Mouse (Mus musculus): ENCODE measurements around the gene Adamtsl4. TPM values are rescaled to one million over a fixed set of nuclear protein-coding genes. Genes with fewer than 3 reads are reported as not detected.
A peak's percentile ranks its signal among the peaks of the same experiment; 100 is the strongest.

Gene Adamtsl4
- total RNA-seq, 2 experiments from 2014 or later, result 7.0 to 7.9 TPM

- Histone ChIP-seq H3K27ac (peak overlapping the region; percentile 21), H3K4me3 (no peak overlapping the region)
- no peak for DNase-seq (ENCODE audit: low spot score in 2 of 2)
- TF ChIP-seq CTCF (conservative IDR thresholded peaks at IDR 0.05), result no peak
These were observed 36.1 kb downstream of the Adamtsl4 start for GRCm38 (mm10) chr3:95651391-95652203.

GRCm38 (mm10) chr3:95651033-95651373 is 36.7 kb downstream of the Adamtsl4 start:
- no peak for TF ChIP-seq CTCF (conservative IDR thresholded peaks at IDR 0.05)
- no peak for DNase-seq (ENCODE audit: low spot score in 2 of 2)
- H3K27ac ChIP-seq, result peak overlapping the region; percentile 21
- H3K4me3 ChIP-seq, result no peak overlapping the region

GRCm38 (mm10) chr3:95650276-95651032 is 37.3 kb downstream of the Adamtsl4 start:
- no peak for DNase-seq (ENCODE audit: low spot score in 2 of 2)
- Histone ChIP-seq H3K4me3 (no peak overlapping the region), H3K27ac (peak overlapping the region; percentile 21)
- no peak for TF ChIP-seq CTCF (conservative IDR thresholded peaks at IDR 0.05)

GRCm38 (mm10) chr3:95648016-95648415 is 39.7 kb downstream of the Adamtsl4 start:
- no peak for TF ChIP-seq CTCF (conservative IDR thresholded peaks at IDR 0.05)
- no peak overlapping the region for H3K4me3 ChIP-seq
- H3K27ac ChIP-seq, result no peak overlapping the region
- DNase-seq (ENCODE audit: low spot score in 2 of 2), result no peak

GRCm38 (mm10) chr3:95645313-95646235 is 42.1 kb downstream of the Adamtsl4 start:
- Histone ChIP-seq H3K4me3 (no peak overlapping the region), H3K27ac (peak overlapping the region; percentile 57; the same call in 1 of the 2 replicates)
- no peak for DNase-seq (ENCODE audit: low spot score in 2 of 2)
- TF ChIP-seq CTCF (conservative IDR thresholded peaks at IDR 0.05), result no peak

DNA sequence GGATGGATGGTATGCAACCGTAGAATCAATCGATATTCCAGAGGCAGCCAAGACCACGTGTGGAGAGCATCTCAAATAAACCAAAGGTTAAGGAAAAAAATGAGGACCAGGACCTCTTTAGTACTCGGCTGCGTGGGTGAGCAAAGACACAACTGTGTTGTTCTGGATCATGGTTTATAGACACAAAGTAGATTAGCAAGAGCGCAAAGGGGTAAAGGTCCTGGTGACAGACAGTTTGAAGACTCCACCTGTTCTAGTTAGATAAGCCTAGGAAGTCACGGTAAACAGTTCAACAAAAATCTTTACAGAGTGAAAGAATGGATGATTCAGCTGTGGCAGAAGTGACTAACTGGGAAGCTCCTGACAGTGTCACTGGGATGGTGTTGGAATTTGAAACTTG is 44.6 kb downstream of the Adamtsl4 start:
- Histone ChIP-seq H3K4me3 (no peak overlapping the region), H3K27ac (no peak overlapping the region)
- no peak for TF ChIP-seq CTCF (conservative IDR thresholded peaks at IDR 0.05)
- DNase-seq (ENCODE audit: low spot score in 2 of 2), result no peak

DNA sequence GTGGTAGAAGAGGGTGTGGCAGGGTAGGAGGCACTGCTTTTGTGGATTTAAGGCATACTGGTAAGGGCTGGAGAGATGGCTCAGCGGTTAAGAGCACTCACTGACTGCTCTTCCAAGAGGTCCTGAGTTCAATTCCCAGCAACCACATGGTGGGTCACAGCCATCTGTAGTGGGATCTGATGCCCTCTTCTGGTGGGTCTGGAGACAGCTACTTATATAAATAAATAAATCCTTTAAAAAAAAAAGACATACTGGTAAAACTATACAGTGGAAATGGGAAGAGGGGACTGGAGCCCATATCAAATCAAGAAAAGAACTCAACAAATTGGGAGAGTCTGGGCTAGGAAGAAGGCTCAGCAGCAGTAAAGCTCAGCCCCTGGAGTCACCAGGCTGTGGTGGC is 48.0 kb downstream of the Adamtsl4 start:
- TF ChIP-seq CTCF (conservative IDR thresholded peaks at IDR 0.05), result peak; percentile 60
- no peak overlapping the region for H3K27ac ChIP-seq
- no peak overlapping the region for H3K4me3 ChIP-seq
- no peak for DNase-seq (ENCODE audit: low spot score in 2 of 2)

DNA sequence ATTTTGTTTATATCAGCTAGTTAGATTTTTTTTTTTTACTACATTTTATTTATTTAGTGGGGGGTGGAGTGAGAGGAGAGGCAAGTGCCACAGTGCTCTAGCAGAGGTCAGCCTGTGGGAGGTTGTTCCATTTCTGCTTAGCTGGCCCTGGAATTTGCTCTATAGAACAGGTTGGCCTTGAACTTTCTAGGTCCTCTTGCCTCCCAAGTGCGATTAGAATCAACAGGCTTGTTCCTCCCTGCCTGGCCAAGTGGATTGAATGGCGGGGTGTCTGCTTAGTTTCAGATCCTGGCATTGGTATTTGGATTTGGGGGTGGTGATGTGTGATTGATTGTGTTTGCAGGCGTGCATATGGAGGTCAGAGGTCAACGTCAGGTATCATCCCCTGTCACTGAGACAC is 51.6 kb downstream of the Adamtsl4 start:
- Histone ChIP-seq H3K4me3 (no peak overlapping the region), H3K27ac (no peak overlapping the region)
- DNase-seq (ENCODE audit: low spot score in 2 of 2), result no peak
- no peak for TF ChIP-seq CTCF (conservative IDR thresholded peaks at IDR 0.05)

- H3K4me3 ChIP-seq, result no peak overlapping the region
- no peak for TF ChIP-seq CTCF (conservative IDR thresholded peaks at IDR 0.05)
- no peak overlapping the region for H3K27ac ChIP-seq
- DNase-seq (ENCODE audit: low spot score in 2 of 2), result no peak
These were observed 52.1 kb downstream of the Adamtsl4 start for GRCm38 (mm10) chr3:95635636-95636035.

DNA sequence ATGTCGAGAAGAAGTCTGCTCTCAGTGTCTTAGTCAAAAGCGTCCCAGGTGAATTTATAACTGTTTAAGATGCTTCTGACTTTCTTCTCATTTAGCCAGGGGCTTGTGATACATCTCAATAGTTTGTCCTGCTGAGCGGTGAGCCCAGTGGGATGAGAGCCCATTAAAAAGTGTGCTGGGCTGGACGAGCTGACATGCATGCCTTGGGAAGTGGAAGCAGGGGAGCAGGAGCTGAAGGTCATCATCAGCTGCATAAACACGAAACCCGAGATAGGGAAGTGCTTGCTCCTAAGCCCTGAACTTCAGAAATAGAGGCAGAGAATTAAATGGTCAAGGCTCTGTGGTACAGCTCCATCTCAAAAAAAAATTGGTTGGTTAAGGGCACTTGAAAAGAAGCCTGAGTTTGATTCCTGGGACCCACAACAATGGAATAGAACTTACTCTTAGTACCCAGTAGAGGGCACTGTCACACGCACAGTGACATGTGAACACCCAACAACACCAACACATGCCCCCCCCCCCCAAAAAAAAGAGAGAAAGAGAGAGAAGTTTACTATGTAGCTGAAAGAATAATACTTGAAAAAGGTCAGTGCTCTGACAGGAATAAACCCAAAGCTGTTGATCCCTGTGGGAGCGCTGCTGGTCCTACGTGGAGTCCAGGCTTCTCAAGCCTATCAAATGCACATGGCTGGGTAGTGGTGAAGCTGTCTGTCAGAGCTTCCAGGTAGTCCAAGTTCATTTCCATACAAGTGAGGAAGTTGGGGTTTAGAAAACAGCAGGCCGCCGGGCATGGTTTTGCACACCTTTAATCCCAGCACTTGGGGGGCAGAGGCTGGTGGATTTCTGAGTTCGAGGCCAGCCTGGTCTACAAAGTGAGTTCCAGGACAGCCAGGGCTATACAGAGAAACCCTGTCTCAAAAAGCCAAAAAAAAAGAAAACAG is 54.8 kb downstream of the Adamtsl4 start:
- TF ChIP-seq CTCF (conservative IDR thresholded peaks at IDR 0.05), result peak; percentile 80
- peak overlapping the region; percentile 99; the same call in 1 of the 2 replicates for H3K27ac ChIP-seq
- no peak overlapping the region for H3K4me3 ChIP-seq
- DNase-seq (ENCODE audit: low spot score in 2 of 2), result no peak

DNA sequence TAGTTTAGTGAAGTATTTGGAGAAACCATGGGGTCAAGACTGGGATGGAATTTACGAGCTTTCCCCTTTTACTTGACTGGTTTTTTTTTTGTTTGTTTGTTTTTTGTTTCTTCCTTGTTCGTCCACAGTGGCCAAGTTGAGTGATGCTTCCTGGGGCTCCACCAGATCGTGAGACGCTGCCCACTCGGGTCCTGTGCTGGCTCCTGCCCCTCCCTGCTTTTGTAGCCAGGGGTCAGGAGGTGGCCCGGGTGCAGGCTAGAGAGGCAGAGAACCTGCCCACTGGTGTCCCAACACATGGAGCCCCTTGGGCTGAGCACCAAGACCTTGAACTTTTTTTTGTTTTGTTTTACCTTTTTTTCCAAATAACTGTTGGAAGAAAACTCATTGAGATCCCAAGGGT is 56.4 kb downstream of the Adamtsl4 start:
- TF ChIP-seq CTCF (conservative IDR thresholded peaks at IDR 0.05), result no peak
- peak overlapping the region; percentile 99; the same call in 1 of the 2 replicates for H3K27ac ChIP-seq
- DNase-seq (ENCODE audit: low spot score in 2 of 2), result no peak
- no peak overlapping the region for H3K4me3 ChIP-seq

DNA sequence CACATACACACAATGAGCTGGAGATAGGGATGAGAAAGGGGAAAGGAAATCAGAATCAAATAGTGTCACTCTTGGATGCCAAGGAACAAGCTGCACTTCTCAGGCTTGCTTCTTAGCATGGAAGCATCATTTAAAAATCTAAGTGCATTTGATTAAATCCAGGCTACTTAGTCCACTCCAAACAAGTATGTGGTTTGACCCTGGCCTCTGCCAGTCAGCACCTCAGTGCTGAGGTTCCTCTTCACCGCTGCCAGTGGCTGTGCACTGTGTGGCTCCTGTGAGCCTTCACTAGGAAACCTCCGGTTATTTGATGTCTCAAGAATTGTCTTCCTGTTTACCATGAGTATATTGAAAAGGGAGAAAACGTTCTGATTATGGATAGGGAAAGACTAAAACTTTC is 56.9 kb downstream of the Adamtsl4 start:
- H3K4me3 ChIP-seq, result no peak overlapping the region
- no peak for TF ChIP-seq CTCF (conservative IDR thresholded peaks at IDR 0.05)
- peak overlapping the region; percentile 99 for H3K27ac ChIP-seq
- DNase-seq (ENCODE audit: low spot score in 2 of 2), result no peak

Measured in layer of hippocampus, adult 2 months (tissue).